Mouse (Mus musculus) intestine, embryonic 16.5 days (tissue): ENCODE data around the gene Cry2. TPM values are rescaled to one million over a fixed set of nuclear protein-coding genes. Genes with fewer than 3 reads are reported as not detected.

Experiments used
- ATAC-seq: fragments of 200-750 bp; cut with Nextera tagmentation; 2 replicates; pipeline ENCODE4 v1.8.0; 2017; ENCODE audit warnings: moderate TSS enrichment, moderate library complexity
- H3K27ac ChIP-seq: fragments of 300-500 bp; sonication (generic); 2 replicates; pipeline ENCODE4 v1.5.1; 2014; ENCODE audit warnings: mild to moderate bottlenecking, low read length
- H3K27me3 ChIP-seq: fragments of 300-500 bp; sonication (generic); replicated peaks from 2 replicates; pipeline ENCODE4 v1.6.1; 2014; ENCODE audit warnings: low read length, control low read depth, mixed read lengths; ENCODE audit not compliant: control insufficient read depth, insufficient read depth
- H3K36me3 ChIP-seq: fragments of 300-500 bp; sonication (generic); 2 replicates; pipeline ENCODE4 v1.6.1; 2014; ENCODE audit warnings: low read length, control low read depth; ENCODE audit not compliant: control insufficient read depth, insufficient read depth
- H3K4me1 ChIP-seq: fragments of 300-500 bp; sonication (generic); 2 replicates; pipeline ENCODE4 v1.6.1; 2014; ENCODE audit warnings: low read length, control low read depth, mixed read lengths; ENCODE audit not compliant: control insufficient read depth, insufficient read depth
- H3K4me2 ChIP-seq: fragments of 300-500 bp; sonication (generic); 2 replicates; pipeline ENCODE4 v1.6.1; 2014; ENCODE audit warnings: low read depth, low read length, control low read depth
- H3K4me3 ChIP-seq: fragments of 300-500 bp; sonication (generic); 2 replicates; pipeline ENCODE4 v1.5.1; 2014; ENCODE audit warnings: mild to moderate bottlenecking, low read length
- H3K9ac ChIP-seq: fragments of 300-500 bp; sonication (generic); 2 replicates; pipeline ENCODE4 v1.6.1; 2014; ENCODE audit warnings: low read depth, low read length
- H3K9me3 ChIP-seq: fragments of 300-500 bp; sonication (generic); 2 replicates; pipeline ENCODE4 v1.6.1; 2016; ENCODE audit warnings: low read length, control low read depth; ENCODE audit not compliant: control insufficient read depth
- WGBS: fragments of 180-500 bp; shearing (Covaris S2); extraction: QIAGEN DNeasy Blood & Tissue Kit; methylation state at CpG from one replicate; pipeline ENCODE4 v1.1.7; 2014; 5-methylcytosine and 5-hydroxymethylcytosine counted together
- polyA plus RNA-seq: library from polyadenylated mRNA; unstranded; fragments of >200 nt; fragmentation: Nextera tagmentation; extraction: Ambion mirVana; gene quantifications from 2 replicates; pipeline ENCODE4 v1.2.1, GENCODE M21; 2015

The Cry2 gene
- polyA plus RNA-seq, 1 experiment from 2014 or later: 15.3 TPM

- H3K36me3 ChIP-seq: peaks cover 17% of the 10 kb centered on the region; the same call in 1 of the 2 replicates
- ATAC-seq: no peak
These were observed 53.9 kb downstream of the Cry2 start for GRCm38 (mm10) chr2:92379783-92380494.

GRCm38 (mm10) chr2:92377320-92377719, 56.5 kb downstream of the Cry2 start:
- Histone ChIP-seq H3K4me3 (no peak overlapping the region), H3K9ac (no peak overlapping the region), H3K27me3 (no peaks in the 10 kb centered on the region), H3K9me3 (no peaks in the 10 kb centered on the region), H3K4me2 (no peak overlapping the region), H3K27ac (no peak overlapping the region), H3K36me3 (peaks cover 17% of the 10 kb centered on the region; the same call in 1 of the 2 replicates), H3K4me1 (peaks cover 26% of the 10 kb centered on the region)
- 86% methylated on average over 7 of the region's 7 CpGs for WGBS
- no peak for ATAC-seq

More at GRCm38 (mm10) chr2:92379783-92380494, 53.9 kb downstream of the Cry2 start:
- Histone ChIP-seq H3K4me3 (no peak overlapping the region), H3K4me1 (peaks cover 8% of the 10 kb centered on the region), H3K4me2 (no peak overlapping the region), H3K27me3 (no peaks in the 10 kb centered on the region), H3K9ac (no peak overlapping the region), H3K27ac (no peak overlapping the region), H3K9me3 (no peaks in the 10 kb centered on the region)
- whole genome bisulfite sequencing: 77% methylated on average over 17 of the region's 17 CpGs

DNA sequence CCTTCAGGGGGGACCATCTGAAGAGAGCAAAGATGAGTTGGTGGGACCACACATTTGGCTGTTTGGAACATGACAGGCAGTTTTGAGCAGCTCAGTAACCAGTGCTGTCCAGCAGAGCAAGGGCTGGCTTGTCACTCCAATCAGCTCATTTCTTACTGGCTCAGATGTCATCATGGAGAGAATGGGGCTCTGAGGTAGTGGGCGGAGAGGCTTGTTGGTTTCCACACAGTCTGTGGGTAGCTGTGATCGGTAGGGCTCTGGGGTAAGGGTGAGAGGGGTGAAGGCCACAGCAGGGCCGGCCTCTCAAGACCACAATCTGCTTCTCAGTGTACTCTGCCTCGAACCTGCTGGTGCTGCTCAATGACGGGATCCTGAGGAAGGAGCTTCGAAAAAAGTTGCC, 57.5 kb downstream of the Cry2 start:
- Histone ChIP-seq H3K9ac (peak overlapping the region; percentile 78), H3K36me3 (peaks cover 17% of the 10 kb centered on the region; the same call in 1 of the 2 replicates), H3K4me2 (peak overlapping the region; percentile 75), H3K9me3 (no peaks in the 10 kb centered on the region), H3K4me3 (peak overlapping the region; percentile 78), H3K27me3 (no peaks in the 10 kb centered on the region), H3K4me1 (peaks cover 34% of the 10 kb centered on the region), H3K27ac (no peak overlapping the region)
- no peak for ATAC-seq
- 80% methylated on average over 6 of the region's 6 CpGs for WGBS

DNA sequence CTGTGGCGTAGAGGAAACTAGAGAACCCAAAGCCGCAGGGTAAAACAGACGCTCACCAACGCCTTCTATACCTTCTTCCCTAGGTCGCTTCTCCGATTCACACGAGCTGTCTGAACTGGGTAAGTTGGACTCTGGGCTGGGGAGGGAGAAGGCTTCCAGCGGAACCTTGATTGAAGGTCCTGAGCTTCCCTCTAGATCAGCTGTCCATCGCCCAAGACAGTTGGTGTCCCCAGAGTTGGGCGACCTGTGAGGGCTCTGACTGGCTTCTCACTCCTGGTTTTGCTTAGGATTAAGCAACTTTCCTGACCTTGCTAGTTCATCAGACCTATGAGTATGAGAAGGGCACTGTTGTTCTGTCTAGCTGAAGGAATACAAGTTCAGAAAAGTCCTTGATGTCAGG, 58.1 kb downstream of the Cry2 start:
- Histone ChIP-seq H3K27ac (peak overlapping the region; percentile 77; the same call in 1 of the 2 replicates), H3K27me3 (0 out of 2 replicates have a peak, but pooled peaks cover 2% of the 10 kb centered on the region), H3K9me3 (no peaks in the 10 kb centered on the region), H3K4me1 (peaks cover 39% of the 10 kb centered on the region), H3K4me3 (peak overlapping the region; percentile 78), H3K9ac (peak overlapping the region; percentile 78), H3K36me3 (peaks cover 17% of the 10 kb centered on the region; the same call in 1 of the 2 replicates), H3K4me2 (peak overlapping the region; percentile 75)
- ATAC-seq: no peak
- 7% methylated on average over 10 of the region's 10 CpGs for WGBS

DNA sequence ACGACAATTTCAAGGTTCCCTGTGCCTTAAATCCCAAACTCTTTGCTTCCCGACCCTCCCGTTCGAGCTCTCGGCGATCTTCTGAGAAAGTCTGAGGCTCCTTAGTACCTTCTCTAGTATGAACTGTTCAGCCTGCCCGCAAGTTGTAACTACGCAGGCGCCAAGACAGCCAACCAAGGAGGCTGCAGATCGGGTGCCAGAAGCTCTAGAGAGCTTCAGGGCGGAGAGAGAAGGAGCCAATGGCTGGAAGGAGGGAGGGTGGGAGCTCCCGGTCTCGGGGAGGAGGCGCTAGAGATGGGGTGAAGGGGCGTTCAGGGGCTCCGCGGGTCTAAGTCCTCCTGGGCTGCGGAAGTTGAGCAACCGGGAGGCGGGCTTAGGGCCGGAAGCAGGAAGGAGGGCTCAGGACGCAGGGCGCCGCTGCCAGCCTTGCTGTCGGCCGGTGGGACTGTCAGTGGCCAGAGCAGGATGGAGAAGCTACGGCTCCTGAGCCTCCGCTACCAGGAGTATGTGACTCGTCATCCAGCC, 58.7 kb downstream of the Cry2 start:
- peak overlapping the region; percentile 78 for H3K9ac ChIP-seq
- no peaks in the 10 kb centered on the region for H3K9me3 ChIP-seq
- peaks cover 43% of the 10 kb centered on the region for H3K4me1 ChIP-seq
- peaks cover 17% of the 10 kb centered on the region; the same call in 1 of the 2 replicates for H3K36me3 ChIP-seq
- peaks cover 9% of the 10 kb centered on the region; the same call in 1 of the 2 replicates for H3K27me3 ChIP-seq
- H3K4me3 ChIP-seq: peak overlapping the region; percentile 78
- peak; percentile 94 for ATAC-seq
- H3K27ac ChIP-seq: peak overlapping the region; percentile 77
- H3K4me2 ChIP-seq: peak overlapping the region; percentile 75
- WGBS: under 1% methylated on average over 29 of the region's 29 CpGs

GRCm38 (mm10) chr2:92374514-92374913, 59.3 kb downstream of the Cry2 start, which contains the start of the genes Pex16 and Large2:
Gene Pex16 (plus strand): TSS chr2:92374676.
Gene Large2 (minus strand): TSS chr2:92374869.
- peaks cover 16% of the 10 kb centered on the region; the same call in 1 of the 2 replicates for H3K36me3 ChIP-seq
- H3K4me2 ChIP-seq: peak within 1 kb of the TSS; percentile 75
- H3K4me3 ChIP-seq: peak within 1 kb of the TSS; percentile 78
- no peaks in the 10 kb centered on the region for H3K9me3 ChIP-seq
- ATAC-seq: peak; percentile 14; the same call in 1 of the 2 replicates
- peaks cover 10% of the 10 kb centered on the region; the same call in 1 of the 2 replicates for H3K27me3 ChIP-seq
- WGBS: 2% methylated on average over 16 of the region's 16 CpGs
- peak within 1 kb of the TSS; percentile 79 for H3K27ac ChIP-seq
- peak within 1 kb of the TSS; percentile 78 for H3K9ac ChIP-seq
- peaks cover 44% of the 10 kb centered on the region for H3K4me1 ChIP-seq

GRCm38 (mm10) chr2:92373437-92373813, 60.4 kb downstream of the Cry2 start:
- Histone ChIP-seq H3K27me3 (peaks cover 10% of the 10 kb centered on the region; the same call in 1 of the 2 replicates), H3K36me3 (peaks cover 6% of the 10 kb centered on the region; the same call in 1 of the 2 replicates), H3K4me1 (peaks cover 44% of the 10 kb centered on the region), H3K4me3 (no peak overlapping the region), H3K9me3 (no peaks in the 10 kb centered on the region), H3K9ac (no peak overlapping the region), H3K4me2 (no peak overlapping the region), H3K27ac (peak overlapping the region; percentile 79)
- WGBS: 81% methylated on average over 11 of the region's 11 CpGs
- no peak for ATAC-seq

DNA sequence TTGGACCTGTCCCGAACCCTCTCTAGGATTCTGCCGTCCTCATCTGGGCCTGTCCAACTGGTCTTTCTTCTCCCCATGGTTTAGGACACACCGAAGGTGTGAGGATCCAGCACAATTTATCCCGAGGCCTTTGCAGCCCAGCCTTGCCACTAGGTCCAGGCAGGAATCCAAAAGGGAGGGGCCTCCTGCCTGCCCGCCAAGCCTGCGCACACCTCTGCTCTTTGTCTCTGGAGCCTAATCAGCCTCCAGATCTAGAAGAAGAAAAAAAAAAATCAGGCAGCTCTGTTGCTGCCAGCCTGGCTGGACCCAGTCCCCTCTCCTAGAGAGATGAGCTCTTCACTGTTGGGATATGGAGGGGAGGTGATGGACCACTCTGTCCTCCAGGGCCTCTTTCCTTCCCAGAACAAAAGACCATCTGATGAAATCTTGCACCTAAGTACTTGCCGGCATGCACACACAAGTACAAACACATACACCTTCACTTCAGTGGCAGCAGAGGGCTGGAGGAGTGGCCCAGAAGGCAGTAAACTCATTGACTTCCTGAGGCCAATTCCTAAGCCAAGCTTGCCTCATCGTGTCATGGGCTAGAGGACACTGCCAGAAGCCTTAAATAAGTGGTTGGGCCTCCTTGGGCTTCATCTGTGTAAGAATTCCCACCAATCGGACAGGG, 60.9 kb downstream of the Cry2 start:
- WGBS: 40% methylated on average over 9 of the region's 9 CpGs
- H3K36me3 ChIP-seq: 0 out of 2 replicates have a peak, but pooled peaks cover 3% of the 10 kb centered on the region

More for the DNA sequence above, 60.9 kb downstream of the Cry2 start:
- H3K27ac ChIP-seq: peak overlapping the region; percentile 79
- no peak for ATAC-seq
- peaks cover 44% of the 10 kb centered on the region for H3K4me1 ChIP-seq
- no peaks in the 10 kb centered on the region for H3K9me3 ChIP-seq
- H3K4me2 ChIP-seq: no peak overlapping the region
- peaks cover 10% of the 10 kb centered on the region; the same call in 1 of the 2 replicates for H3K27me3 ChIP-seq
- H3K4me3 ChIP-seq: no peak overlapping the region
- H3K9ac ChIP-seq: 0 out of 2 replicates have a peak overlapping the region, but pooled peaks have one; percentile 14
